Mouse (Mus musculus) hindbrain, embryonic 15.5 days (tissue): Measurements from ENCODE around the gene Bag3. TPM values are rescaled to one million over a fixed set of nuclear protein-coding genes. Genes with fewer than 3 reads are reported as not detected.

Experiments
- ATAC-seq: fragments of 200-750 bp; cut with Nextera tagmentation; 2 replicates; pipeline ENCODE4 v1.8.0; 2017; ENCODE audit warnings: low read depth, moderate number of reproducible peaks, moderate TSS enrichment; ENCODE audit not compliant: low FRiP score
- H3K27ac ChIP-seq: fragments of 300-500 bp; sonication (generic); replicated peaks from 2 replicates; pipeline ENCODE4 v1.5.1; 2015; ENCODE audit warnings: mild to moderate bottlenecking, inconsistent platforms
- H3K27me3 ChIP-seq: fragments of 300-500 bp; sonication (generic); 2 replicates; pipeline ENCODE4 v1.6.1; 2015; ENCODE audit warnings: control low read depth, inconsistent platforms
- H3K36me3 ChIP-seq: fragments of 300-500 bp; sonication (generic); 2 replicates; pipeline ENCODE4 v1.6.1; 2015; ENCODE audit warnings: control low read depth, inconsistent platforms
- H3K4me1 ChIP-seq: fragments of 300-500 bp; sonication (generic); replicated peaks from 2 replicates; pipeline ENCODE4 v1.6.1; 2015; ENCODE audit warnings: control low read depth, inconsistent platforms
- H3K4me2 ChIP-seq: fragments of 300-500 bp; sonication (generic); 2 replicates; pipeline ENCODE4 v1.6.1; 2015; ENCODE audit warnings: moderate library complexity, mild to moderate bottlenecking, inconsistent platforms
- H3K4me3 ChIP-seq: fragments of 300-500 bp; sonication (generic); 2 replicates; pipeline ENCODE4 v1.5.1; 2015; ENCODE audit warnings: mild to moderate bottlenecking, inconsistent platforms
- H3K9ac ChIP-seq: fragments of 300-500 bp; sonication (generic); 2 replicates; pipeline ENCODE4 v1.6.1; 2015; ENCODE audit warnings: inconsistent platforms
- H3K9me3 ChIP-seq: fragments of 300-500 bp; sonication (generic); 2 replicates; pipeline ENCODE4 v1.6.1; 2016; ENCODE audit warnings: control low read depth, inconsistent platforms
- WGBS: fragments of 180-500 bp; shearing (Covaris S2); methylation state at CpG from one replicate; pipeline ENCODE4 v1.1.7; 2015; 5-methylcytosine and 5-hydroxymethylcytosine counted together
- polyA plus RNA-seq: library from polyadenylated mRNA; unstranded; fragments of >200 nt; fragmentation: Nextera tagmentation; extraction: Ambion mirVana; gene quantifications from 2 replicates; pipeline ENCODE4 v1.2.1, GENCODE M21; 2015

Gene Bag3
- polyA plus RNA-seq, 1 experiment from 2014 or later: 3.9 TPM

DNA sequence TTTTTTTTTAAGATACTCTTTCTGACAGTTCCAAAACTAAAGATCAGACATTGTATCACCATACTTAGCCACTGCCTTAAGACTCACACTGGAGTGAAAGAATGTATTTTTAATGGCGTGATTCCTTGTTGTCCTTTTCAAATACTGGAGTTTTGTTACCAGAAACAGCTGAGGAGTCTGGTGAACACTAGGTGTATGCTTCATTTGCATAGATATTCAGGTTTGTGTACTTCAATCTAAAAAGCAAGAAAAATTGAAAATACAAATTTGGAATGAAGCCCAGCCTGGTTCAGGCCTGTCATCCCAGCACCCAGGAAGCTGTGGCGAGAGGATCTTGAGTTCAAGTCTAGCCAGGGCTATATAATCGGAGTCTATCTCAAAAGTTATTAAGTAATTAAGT, 1.2 kb downstream of the Bag3 start:
- no peak for ATAC-seq
- H3K36me3 ChIP-seq: no peaks in the 10 kb centered on the region
- H3K9me3 ChIP-seq: no peaks in the 10 kb centered on the region
- H3K4me3 ChIP-seq: 0 out of 2 replicates have a peak overlapping the region, but pooled peaks have one; percentile 43
- no peak overlapping the region for H3K27ac ChIP-seq
- 0 out of 2 replicates have a peak overlapping the region, but pooled peaks have one; percentile 37 for H3K9ac ChIP-seq
- peak overlapping the region; percentile 66 for H3K4me2 ChIP-seq
- 88% methylated on average over 3 of the region's 3 CpGs for WGBS
- peaks cover 24% of the 10 kb centered on the region for H3K4me1 ChIP-seq
- H3K27me3 ChIP-seq: peaks cover 25% of the 10 kb centered on the region

DNA sequence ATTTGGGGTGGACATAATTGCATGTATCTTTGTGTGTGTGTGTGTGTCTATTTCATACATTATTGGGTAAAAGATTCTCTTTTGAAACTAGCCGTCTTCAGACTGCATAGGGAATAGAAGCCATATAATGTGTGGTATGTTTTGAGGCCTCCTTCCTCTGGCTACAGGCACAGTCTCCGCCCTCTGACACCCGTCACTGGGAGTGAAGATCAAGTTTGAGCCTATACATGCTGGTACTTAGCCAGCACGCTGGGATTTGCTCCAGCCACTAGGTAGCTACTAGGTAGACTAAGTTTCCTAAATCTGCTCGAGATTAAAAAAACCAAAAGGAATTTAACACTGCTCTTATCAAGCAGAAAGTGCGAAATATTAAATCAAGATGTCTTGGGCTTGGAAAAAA, 3.2 kb downstream of the Bag3 start:
- Histone ChIP-seq H3K27me3 (peaks cover 25% of the 10 kb centered on the region), H3K27ac (no peak overlapping the region), H3K9me3 (no peaks in the 10 kb centered on the region), H3K4me1 (peaks cover 43% of the 10 kb centered on the region), H3K4me2 (no peak overlapping the region), H3K9ac (no peak overlapping the region), H3K4me3 (no peak overlapping the region), H3K36me3 (no peaks in the 10 kb centered on the region)
- ATAC-seq: no peak
- WGBS: 84% methylated on average over 6 of the region's 6 CpGs

DNA sequence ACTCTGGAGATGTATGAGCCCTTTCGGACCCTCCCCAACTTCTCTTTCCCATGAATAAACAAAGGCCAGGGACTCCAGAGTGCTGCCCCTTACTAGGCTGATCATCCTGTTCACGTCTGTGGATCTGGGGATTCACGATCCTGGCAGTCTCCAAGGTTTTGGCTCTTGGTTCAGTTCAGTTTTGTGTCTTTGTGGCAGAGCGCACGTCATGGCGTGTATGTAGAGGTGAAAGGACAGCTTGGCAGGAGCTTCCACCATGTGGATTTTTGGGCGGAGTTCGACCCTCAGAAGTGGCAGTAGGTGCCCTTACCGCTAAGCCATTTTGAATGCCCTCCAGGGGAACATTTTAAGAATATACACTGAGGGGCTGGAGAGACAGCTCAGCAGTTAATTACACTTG, 5.2 kb downstream of the Bag3 start:
- H3K27ac ChIP-seq: peak overlapping the region; percentile 47
- peaks cover 11% of the 10 kb centered on the region for H3K27me3 ChIP-seq
- H3K9me3 ChIP-seq: no peaks in the 10 kb centered on the region
- H3K4me3 ChIP-seq: no peak overlapping the region
- 75% methylated on average over 9 of the region's 9 CpGs for WGBS
- H3K4me2 ChIP-seq: no peak overlapping the region
- no peaks in the 10 kb centered on the region for H3K36me3 ChIP-seq
- no peak overlapping the region for H3K9ac ChIP-seq
- no peak for ATAC-seq
- H3K4me1 ChIP-seq: peaks cover 56% of the 10 kb centered on the region

DNA sequence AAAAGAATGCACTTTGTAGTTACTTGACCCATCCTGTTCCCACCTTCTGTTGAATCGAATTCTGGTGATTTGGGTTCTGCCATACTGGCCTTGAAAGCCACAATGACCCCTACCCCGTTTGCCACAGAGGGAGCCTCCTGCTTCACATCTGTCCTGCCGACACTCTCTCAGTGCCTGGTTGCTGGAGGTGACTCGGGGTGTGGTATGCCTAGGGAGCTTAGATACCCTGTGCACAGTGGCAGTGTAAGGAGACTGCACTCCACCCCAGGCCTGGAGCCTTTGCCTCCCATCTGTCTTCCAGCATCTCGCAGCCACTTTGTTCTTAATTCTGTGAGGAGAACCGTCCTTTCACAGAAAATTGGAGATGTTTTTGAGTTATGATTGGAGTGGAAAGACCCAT, 5.7 kb downstream of the Bag3 start:
- Histone ChIP-seq H3K9me3 (no peaks in the 10 kb centered on the region), H3K4me2 (no peak overlapping the region), H3K9ac (no peak overlapping the region), H3K27me3 (peaks cover 6% of the 10 kb centered on the region), H3K4me3 (no peak overlapping the region), H3K4me1 (peaks cover 56% of the 10 kb centered on the region), H3K27ac (peak overlapping the region; percentile 47), H3K36me3 (no peaks in the 10 kb centered on the region)
- ATAC-seq: no peak
- WGBS: 51% methylated on average over 6 of the region's 6 CpGs

DNA sequence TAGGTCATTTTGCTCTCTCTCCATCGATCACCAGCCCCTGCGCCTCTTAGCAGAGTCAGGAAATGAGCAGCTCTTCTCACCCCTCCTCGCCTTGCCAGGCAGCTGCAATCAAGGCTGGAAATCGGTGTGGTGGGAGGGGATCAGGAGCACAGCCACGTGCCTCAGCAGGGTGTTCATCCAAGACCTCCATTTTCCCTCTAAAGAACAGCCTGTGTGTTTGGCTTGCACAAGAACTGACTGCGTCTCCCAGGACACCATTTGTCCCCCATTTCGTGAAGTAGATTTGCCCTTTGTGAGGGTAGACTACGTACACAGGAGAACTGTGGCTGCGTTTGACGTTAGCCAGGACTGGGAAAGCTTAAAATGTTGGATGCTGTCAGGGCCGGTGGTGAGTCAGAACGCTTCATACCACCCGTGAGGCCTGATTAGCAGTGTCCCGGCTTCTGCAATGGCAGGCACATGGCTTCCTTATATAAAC, 6.2 kb downstream of the Bag3 start:
- Histone ChIP-seq H3K36me3 (no peaks in the 10 kb centered on the region), H3K27ac (peak overlapping the region; percentile 47), H3K4me1 (peaks cover 58% of the 10 kb centered on the region), H3K9me3 (no peaks in the 10 kb centered on the region), H3K27me3 (0 out of 2 replicates have a peak, but pooled peaks cover 3% of the 10 kb centered on the region), H3K4me2 (no peak overlapping the region), H3K9ac (no peak overlapping the region), H3K4me3 (no peak overlapping the region)
- WGBS: 29% methylated on average over 14 of the region's 14 CpGs
- peak; percentile 67; the same call in 1 of the 2 replicates for ATAC-seq

DNA sequence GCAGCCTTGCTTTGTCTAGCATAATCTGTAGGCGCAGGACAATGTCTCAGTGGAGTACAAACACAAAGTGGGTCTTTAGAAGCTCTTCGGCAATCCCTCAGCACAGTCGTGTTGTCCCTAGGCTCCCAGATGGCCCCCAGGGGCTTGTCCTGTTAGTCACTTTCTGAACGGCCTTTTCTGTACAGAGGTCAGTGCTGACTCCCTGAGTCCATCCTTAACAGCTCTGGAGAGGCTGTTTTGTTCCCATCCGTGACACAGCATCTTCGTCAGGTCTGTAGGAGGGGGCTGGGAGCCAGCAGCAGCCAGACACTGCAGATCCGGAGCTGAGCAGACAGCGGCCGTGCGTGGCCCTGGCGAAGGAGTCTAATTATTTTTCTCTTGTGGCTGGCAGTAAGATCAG, 7.6 kb downstream of the Bag3 start:
- 7% methylated on average over 11 of the region's 11 CpGs for WGBS
- Histone ChIP-seq H3K9me3 (no peaks in the 10 kb centered on the region), H3K4me3 (no peak overlapping the region), H3K9ac (no peak overlapping the region), H3K27ac (peak overlapping the region; percentile 61), H3K36me3 (no peaks in the 10 kb centered on the region), H3K27me3 (no peaks in the 10 kb centered on the region), H3K4me2 (peak overlapping the region; percentile 31), H3K4me1 (peaks cover 72% of the 10 kb centered on the region)
- peak; percentile 72; the same call in 1 of the 2 replicates for ATAC-seq

DNA sequence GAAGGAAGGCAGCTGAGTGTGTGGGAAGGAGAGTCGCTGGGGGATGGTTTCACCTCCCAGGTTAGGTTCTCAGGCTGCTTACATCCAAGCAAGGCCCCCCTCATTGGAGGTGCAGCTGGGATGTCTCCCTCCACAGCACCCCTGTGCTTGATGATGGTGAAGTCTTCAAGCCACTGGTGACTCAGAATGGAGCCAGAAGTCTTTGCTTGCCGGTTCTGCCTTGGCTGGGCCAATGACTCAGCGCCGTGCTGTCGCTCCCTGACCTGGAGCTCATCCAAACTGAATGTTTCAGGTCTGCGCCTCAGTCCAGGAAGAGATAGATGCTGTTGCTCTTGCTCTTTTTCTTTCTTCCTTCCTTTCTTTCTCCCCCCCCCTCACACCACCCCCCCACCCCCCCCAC, 8.5 kb downstream of the Bag3 start:
- H3K4me3 ChIP-seq: no peak overlapping the region
- WGBS: 64% methylated on average over 6 of the region's 6 CpGs
- 0 out of 2 replicates have a peak overlapping the region, but pooled peaks have one; percentile 47 for H3K27ac ChIP-seq
- ATAC-seq: no peak
- H3K9ac ChIP-seq: no peak overlapping the region
- no peaks in the 10 kb centered on the region for H3K9me3 ChIP-seq
- no peaks in the 10 kb centered on the region for H3K36me3 ChIP-seq
- no peak overlapping the region for H3K4me2 ChIP-seq
- H3K27me3 ChIP-seq: no peaks in the 10 kb centered on the region
- peaks cover 76% of the 10 kb centered on the region for H3K4me1 ChIP-seq

DNA sequence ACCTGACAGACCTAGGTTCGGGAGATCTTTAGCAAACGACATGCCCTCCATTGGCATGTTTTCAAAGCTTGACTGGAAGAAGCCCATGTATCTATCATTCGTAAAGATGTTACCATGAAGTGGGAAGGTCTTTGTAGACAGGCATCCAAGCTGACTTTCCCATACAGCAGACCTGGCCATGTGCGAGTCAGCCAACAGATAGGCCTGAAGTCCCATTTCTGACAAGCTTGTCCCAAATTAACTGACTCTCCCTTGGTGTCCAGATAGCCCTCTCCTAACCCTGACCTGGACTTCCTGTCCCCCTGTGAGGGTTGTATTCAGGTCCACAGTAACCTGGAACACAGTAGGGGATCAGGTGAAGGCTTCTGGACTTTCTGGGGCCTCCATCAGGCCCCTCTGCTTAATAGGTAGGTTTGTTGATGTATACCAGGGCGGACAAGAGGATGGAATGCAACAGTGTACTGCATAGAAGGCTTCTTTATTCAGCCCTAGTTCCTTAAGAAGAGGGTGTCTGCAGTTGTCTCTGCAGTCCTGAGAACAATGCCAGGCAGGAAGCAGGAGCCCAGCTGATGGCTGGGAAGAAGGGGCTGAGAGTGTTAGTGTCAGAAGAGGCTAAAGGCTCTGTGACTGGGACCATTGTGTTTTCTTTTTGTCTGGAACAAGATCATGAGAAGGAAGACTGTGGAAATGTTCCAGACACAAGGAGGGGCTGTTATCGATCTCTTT, 9.2 kb downstream of the Bag3 start:
- H3K4me3 ChIP-seq: no peak overlapping the region
- H3K27ac ChIP-seq: peak overlapping the region; percentile 38; the same call in 1 of the 2 replicates
- H3K9me3 ChIP-seq: no peaks in the 10 kb centered on the region
- H3K36me3 ChIP-seq: no peaks in the 10 kb centered on the region
- H3K9ac ChIP-seq: no peak overlapping the region
- H3K4me2 ChIP-seq: no peak overlapping the region
- WGBS: 78% methylated on average over 6 of the region's 6 CpGs
- peaks cover 76% of the 10 kb centered on the region for H3K4me1 ChIP-seq
- ATAC-seq: no peak
- H3K27me3 ChIP-seq: no peaks in the 10 kb centered on the region

DNA sequence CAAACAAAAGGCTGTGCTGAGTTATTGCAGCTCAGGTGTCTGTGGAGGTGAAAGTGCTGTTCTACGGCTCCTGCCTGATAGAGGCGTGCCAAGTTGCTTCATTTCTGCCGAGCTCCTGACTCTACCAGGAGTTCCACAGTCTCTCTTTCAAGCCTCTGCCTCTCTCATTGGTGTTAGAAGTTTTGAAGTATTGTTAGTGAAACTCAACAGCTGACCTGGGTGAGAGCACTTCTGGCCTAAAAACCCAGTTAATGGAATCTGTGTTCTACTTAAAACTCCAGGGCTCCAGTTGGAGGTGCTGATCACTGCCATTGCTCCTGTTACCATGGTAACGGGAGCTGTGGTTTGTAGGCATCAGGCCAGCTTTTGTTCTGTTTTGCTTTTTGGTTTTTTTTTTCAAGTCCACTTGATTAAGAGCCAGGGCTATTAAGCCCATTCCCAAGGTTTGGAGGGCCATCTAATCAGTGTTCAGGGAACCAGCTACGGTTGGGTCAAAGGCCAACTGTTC, 11.6 kb downstream of the Bag3 start:
- ATAC-seq: no peak
- H3K4me2 ChIP-seq: no peak overlapping the region
- no peak overlapping the region for H3K9ac ChIP-seq
- peak overlapping the region; percentile 56 for H3K27ac ChIP-seq
- no peak overlapping the region for H3K4me3 ChIP-seq
- H3K36me3 ChIP-seq: no peaks in the 10 kb centered on the region
- H3K4me1 ChIP-seq: peaks cover 61% of the 10 kb centered on the region
- H3K9me3 ChIP-seq: no peaks in the 10 kb centered on the region
- WGBS: 48% methylated on average over 5 of the region's 5 CpGs
- no peaks in the 10 kb centered on the region for H3K27me3 ChIP-seq

DNA sequence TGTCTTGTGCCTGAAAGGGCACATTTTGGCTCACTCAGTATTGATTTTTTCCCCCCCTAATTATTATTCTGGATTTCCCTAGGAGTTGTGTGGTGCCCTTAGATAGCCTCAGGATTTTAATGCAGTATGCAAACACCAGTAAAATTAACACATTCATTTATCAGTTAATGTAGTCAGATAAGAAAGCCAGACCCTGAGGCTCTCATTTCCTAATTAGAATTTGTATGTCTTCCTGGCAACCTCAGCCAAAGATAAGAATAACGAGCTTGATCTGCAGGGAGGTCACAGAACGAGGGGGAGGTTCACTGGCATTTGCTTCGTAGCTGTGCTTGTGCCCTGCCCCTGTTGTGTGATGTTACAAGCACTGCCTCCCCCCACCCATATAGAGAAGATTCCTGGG, 12.7 kb downstream of the Bag3 start:
- Histone ChIP-seq H3K4me1 (peaks cover 57% of the 10 kb centered on the region), H3K9me3 (no peaks in the 10 kb centered on the region), H3K36me3 (no peaks in the 10 kb centered on the region), H3K9ac (no peak overlapping the region), H3K4me3 (no peak overlapping the region), H3K4me2 (no peak overlapping the region), H3K27me3 (no peaks in the 10 kb centered on the region), H3K27ac (no peak overlapping the region)
- no peak for ATAC-seq
- WGBS: 22% methylated on average over 3 of the region's 3 CpGs

DNA sequence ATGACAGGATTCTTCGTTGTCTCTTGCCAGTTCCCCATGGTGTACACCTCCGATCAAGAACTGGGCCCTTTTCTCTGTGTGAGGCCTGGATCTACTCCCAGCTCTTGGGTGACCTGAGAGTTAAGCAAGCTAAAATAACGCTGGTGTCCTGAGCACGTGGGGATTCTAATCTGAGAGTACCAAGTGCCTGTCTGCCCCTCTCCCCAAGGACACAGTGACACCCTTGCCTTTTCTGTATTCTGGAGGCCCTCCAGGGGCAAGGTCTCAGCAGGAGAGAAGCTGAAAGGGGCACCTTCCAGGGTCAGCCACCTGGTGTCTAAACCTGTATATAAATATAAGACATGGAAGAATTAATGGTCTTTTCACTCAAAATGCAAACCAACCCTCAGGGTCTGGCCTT, 14.3 kb downstream of the Bag3 start:
- no peak overlapping the region for H3K27ac ChIP-seq
- no peaks in the 10 kb centered on the region for H3K36me3 ChIP-seq
- no peak overlapping the region for H3K4me3 ChIP-seq
- H3K4me1 ChIP-seq: peaks cover 54% of the 10 kb centered on the region
- H3K27me3 ChIP-seq: no peaks in the 10 kb centered on the region
- 79% methylated on average over 4 of the region's 4 CpGs for whole genome bisulfite sequencing
- H3K9me3 ChIP-seq: no peaks in the 10 kb centered on the region
- H3K4me2 ChIP-seq: no peak overlapping the region
- no peak for ATAC-seq
- no peak overlapping the region for H3K9ac ChIP-seq

DNA sequence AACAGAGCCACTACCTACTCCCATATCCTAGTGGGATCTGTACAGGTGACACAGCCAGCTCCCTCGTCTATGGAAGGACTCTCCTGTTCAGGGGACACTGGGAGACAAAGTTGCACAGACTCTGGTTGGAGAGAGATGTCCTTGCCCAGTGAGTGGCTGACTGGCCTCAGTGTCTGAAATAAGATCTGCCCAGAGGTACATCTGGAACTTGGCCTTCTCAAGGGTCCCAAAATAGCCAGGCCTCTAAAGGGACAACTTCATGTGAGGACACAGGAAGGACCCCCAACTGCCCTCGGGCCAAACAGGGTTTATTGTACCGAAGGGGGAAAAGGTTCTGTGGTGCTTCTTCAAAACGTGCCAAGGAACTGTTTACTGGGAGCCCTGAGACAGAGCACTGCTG, 14.8 kb downstream of the Bag3 start:
- Histone ChIP-seq H3K9me3 (no peaks in the 10 kb centered on the region), H3K4me3 (no peak overlapping the region), H3K27ac (no peak overlapping the region), H3K9ac (no peak overlapping the region), H3K4me1 (peaks cover 49% of the 10 kb centered on the region), H3K4me2 (no peak overlapping the region), H3K36me3 (no peaks in the 10 kb centered on the region), H3K27me3 (no peaks in the 10 kb centered on the region)
- ATAC-seq: no peak
- 62% methylated on average over 4 of the region's 4 CpGs for WGBS
